In genomic region chr6:140351365-140352095, GRCm38 (mm10) we compare ENCODE assay signal across 24 mouse cellular contexts.
DNase-seq lines count a peak whose midpoint lies in the region; ATAC-seq lines count a peak whose summit lies in the region.
"Had no signal": no experiment of that assay in that cellular context is flagged by ENCODE, and none has a peak within 500 bp of the region (broad histone marks: within the 10 kb centered on the region; RNA-seq: fewer than 3 reads in every experiment).

No protein-coding gene starts in this region.

- H3K9me3 ChIP-seq in forebrain, embryonic 10.5 days: no peaks in the 10 kb centered on the region; the same call in 1 of the 2 replicates
- no peaks in the 10 kb centered on the region for H3K9me3 ChIP-seq in forebrain, embryonic 16.5 days (ENCODE audit: control insufficient read depth, low read length)
- H3K9me3 ChIP-seq in hindbrain, embryonic 11.5 days (ENCODE audit: control insufficient read depth, low read length): no peaks in the 10 kb centered on the region
- H3K9me3 ChIP-seq in hindbrain, embryonic 12.5 days (replicated peaks): no peaks in the 10 kb centered on the region
- H3K9me3 ChIP-seq in embryonic facial prominence, embryonic 11.5 days (replicated peaks; ENCODE audit: control insufficient read depth, low read length): no peaks in the 10 kb centered on the region
- H3K9me3 ChIP-seq in midbrain, embryonic 13.5 days: no peaks in the 10 kb centered on the region
- H3K9me3 ChIP-seq: heart, embryonic 10.5 days; heart, embryonic 15.5 days; hindbrain, embryonic 15.5 days had no signal

- no peaks in the 10 kb centered on the region for H3K36me3 ChIP-seq in forebrain, embryonic 10.5 days (replicated peaks)
- no peaks in the 10 kb centered on the region for H3K36me3 ChIP-seq in forebrain, embryonic 16.5 days (ENCODE audit: control insufficient read depth, insufficient read depth)
- H3K36me3 ChIP-seq in hindbrain, embryonic 11.5 days (ENCODE audit: control insufficient read depth, insufficient read depth, low read length): no peaks in the 10 kb centered on the region
- H3K36me3 ChIP-seq in hindbrain, embryonic 12.5 days: no peaks in the 10 kb centered on the region
- H3K36me3 ChIP-seq in embryonic facial prominence, embryonic 11.5 days (replicated peaks; ENCODE audit: control insufficient read depth, insufficient read depth, low read depth, low read length): no peaks in the 10 kb centered on the region
- no peaks in the 10 kb centered on the region for H3K36me3 ChIP-seq in midbrain, embryonic 13.5 days
- H3K36me3 ChIP-seq: heart, embryonic 10.5 days; heart, embryonic 15.5 days; hindbrain, embryonic 15.5 days had no signal

- WGBS in forebrain, embryonic 10.5 days: 47% methylated on average over 3 of the region's 6 CpGs
- 41% methylated on average over 4 of the region's 6 CpGs for WGBS in forebrain, embryonic 16.5 days
- 59% methylated on average over 4 of the region's 6 CpGs for WGBS in hindbrain, embryonic 11.5 days
- WGBS in hindbrain, embryonic 12.5 days: 75% methylated on average over 3 of the region's 6 CpGs
- 69% methylated on average over 4 of the region's 6 CpGs for WGBS in embryonic facial prominence, embryonic 11.5 days
- 47% methylated on average over 4 of the region's 6 CpGs for WGBS in midbrain, embryonic 13.5 days

- no peaks in the 10 kb centered on the region for H3K27me3 ChIP-seq in forebrain, embryonic 10.5 days (ENCODE audit: poor library complexity, severe bottlenecking)
- no peaks in the 10 kb centered on the region for H3K27me3 ChIP-seq in forebrain, embryonic 16.5 days (replicated peaks; ENCODE audit: control insufficient read depth, insufficient read depth, low read length)
- no peaks in the 10 kb centered on the region for H3K27me3 ChIP-seq in hindbrain, embryonic 11.5 days (ENCODE audit: control insufficient read depth, insufficient read depth, low read length)
- no peaks in the 10 kb centered on the region for H3K27me3 ChIP-seq in hindbrain, embryonic 12.5 days
- no peaks in the 10 kb centered on the region for H3K27me3 ChIP-seq in embryonic facial prominence, embryonic 11.5 days (ENCODE audit: control insufficient read depth, insufficient read depth, low read length)
- no peaks in the 10 kb centered on the region for H3K27me3 ChIP-seq in midbrain, embryonic 13.5 days
- H3K27me3 ChIP-seq: heart, embryonic 15.5 days; hindbrain, embryonic 15.5 days; Patski had no signal

- no peak overlapping the region for H3K4me2 ChIP-seq in forebrain, embryonic 16.5 days (ENCODE audit: low read length)
- H3K4me2 ChIP-seq in hindbrain, embryonic 11.5 days (replicated peaks; ENCODE audit: low read depth, low read length): no peak overlapping the region
- no peak overlapping the region for H3K4me2 ChIP-seq in hindbrain, embryonic 12.5 days (replicated peaks)
- H3K4me2 ChIP-seq in embryonic facial prominence, embryonic 11.5 days (ENCODE audit: low read depth, low read length): no peak overlapping the region
- no peak overlapping the region for H3K4me2 ChIP-seq in midbrain, embryonic 13.5 days (replicated peaks)
- H3K4me2 ChIP-seq: heart, embryonic 15.5 days; hindbrain, embryonic 15.5 days had no signal

- no peak overlapping the region for H3K4me3 ChIP-seq in forebrain, embryonic 10.5 days
- H3K4me3 ChIP-seq in forebrain, embryonic 16.5 days (replicated peaks; ENCODE audit: low read length): no peak overlapping the region
- H3K4me3 ChIP-seq in hindbrain, embryonic 11.5 days (ENCODE audit: low read depth, low read length): no peak overlapping the region
- no peak overlapping the region for H3K4me3 ChIP-seq in hindbrain, embryonic 12.5 days
- no peak overlapping the region for H3K4me3 ChIP-seq in embryonic facial prominence, embryonic 11.5 days (ENCODE audit: low read depth, low read length)
- H3K4me3 ChIP-seq in midbrain, embryonic 13.5 days (replicated peaks): no peak overlapping the region
- H3K4me3 ChIP-seq: erythroblast, embryonic 14.5 days; heart, embryonic 10.5 days; heart, embryonic 15.5 days; hindbrain, embryonic 15.5 days had no signal

- H3K27ac ChIP-seq in forebrain, embryonic 10.5 days: peak overlapping the region; percentile 81
- H3K27ac ChIP-seq in forebrain, embryonic 16.5 days (ENCODE audit: low read length): no peak overlapping the region
- H3K27ac ChIP-seq in hindbrain, embryonic 11.5 days (ENCODE audit: low read depth, low read length): no peak overlapping the region
- no peak overlapping the region for H3K27ac ChIP-seq in hindbrain, embryonic 12.5 days
- no peak overlapping the region for H3K27ac ChIP-seq in embryonic facial prominence, embryonic 11.5 days (replicated peaks; ENCODE audit: low read depth, low read length)
- H3K27ac ChIP-seq in midbrain, embryonic 13.5 days: no peak overlapping the region
- H3K27ac ChIP-seq: heart, embryonic 10.5 days; heart, embryonic 15.5 days; hindbrain, embryonic 15.5 days; liver, embryonic 14.5 days had no signal

- no peak for ATAC-seq in forebrain, embryonic 16.5 days
- peak; percentile 36; the same call in 1 of the 2 replicates for ATAC-seq in hindbrain, embryonic 11.5 days (ENCODE audit: low FRiP score)
- no peak for ATAC-seq in hindbrain, embryonic 12.5 days (ENCODE audit: low FRiP score)
- 0 out of 2 replicates have a peak, but pooled peaks have one; percentile 57 for ATAC-seq in embryonic facial prominence, embryonic 11.5 days (replicated peaks; ENCODE audit: insufficient number of reproducible peaks, low FRiP score, low TSS enrichment, low read depth)
- 0 out of 2 replicates have a peak, but pooled peaks have one; percentile 53 for ATAC-seq in midbrain, embryonic 13.5 days
- ATAC-seq: inflammation-experienced regulatory T-cells, adult 6 months; Patski had no signal

- no peak overlapping the region for H3K9ac ChIP-seq in forebrain, embryonic 16.5 days (replicated peaks; ENCODE audit: low read depth, low read length)
- H3K9ac ChIP-seq in hindbrain, embryonic 11.5 days (ENCODE audit: low read depth, low read length): no peak overlapping the region
- no peak overlapping the region for H3K9ac ChIP-seq in hindbrain, embryonic 12.5 days
- no peak overlapping the region for H3K9ac ChIP-seq in embryonic facial prominence, embryonic 11.5 days (replicated peaks; ENCODE audit: low read length)
- no peak overlapping the region for H3K9ac ChIP-seq in midbrain, embryonic 13.5 days (replicated peaks)
- H3K9ac ChIP-seq: heart, embryonic 15.5 days; hindbrain, embryonic 15.5 days; liver, embryonic 14.5 days had no signal

- peaks cover 12% of the 10 kb centered on the region for H3K4me1 ChIP-seq in forebrain, embryonic 10.5 days
- H3K4me1 ChIP-seq in forebrain, embryonic 16.5 days (replicated peaks; ENCODE audit: control insufficient read depth, insufficient read depth, low read length): no peaks in the 10 kb centered on the region
- H3K4me1 ChIP-seq in hindbrain, embryonic 11.5 days (replicated peaks; ENCODE audit: control insufficient read depth, insufficient read depth, low read length): no peaks in the 10 kb centered on the region
- H3K4me1 ChIP-seq in hindbrain, embryonic 12.5 days: peaks cover 5% of the 10 kb centered on the region; the same call in 1 of the 2 replicates
- H3K4me1 ChIP-seq in embryonic facial prominence, embryonic 11.5 days (ENCODE audit: control insufficient read depth, insufficient read depth, low read length): no peaks in the 10 kb centered on the region
- 0 out of 2 replicates have a peak, but pooled peaks cover 3% of the 10 kb centered on the region for H3K4me1 ChIP-seq in midbrain, embryonic 13.5 days (replicated peaks)
- H3K4me1 ChIP-seq: hindbrain, embryonic 15.5 days had no signal

- DNase-seq in forebrain, embryonic 10.5 days (ENCODE audit: extremely low spot score, low spot score): peak; percentile 29
- no peak for DNase-seq in hindbrain, embryonic 11.5 days (ENCODE audit: low spot score)
- DNase-seq in embryonic facial prominence, embryonic 11.5 days (ENCODE audit: low spot score): no peak
- no peak for DNase-seq in frontal cortex, adult 2 months (ENCODE audit: extremely low spot score in 1 of 2, low spot score in 1 of 2)
- DNase-seq: adrenal gland, postnatal 10 days; cerebellum, adult 9-10 months; gastrocnemius, postnatal 25 days; heart, adult 11 months; kidney, adult 11 months; kidney, postnatal 14 days; liver; lung, adult 2 months; lung, postnatal 14 days; right cerebral cortex, postnatal 14 days had no signal

Comparison
In these comparisons a context has a peak if more than half of its experiments do, and no peak if none do; other contexts are left out.
1. ATAC-seq: peak in hindbrain, embryonic 11.5 days (single experiment), embryonic facial prominence, embryonic 11.5 days (single experiment) and midbrain, embryonic 13.5 days (single experiment); none in forebrain, embryonic 16.5 days (single experiment) and hindbrain, embryonic 12.5 days (single experiment).